Mouse (Mus musculus) adipocyte (in vitro differentiated cells): ENCODE measurements around the gene Rbm43.
"Not testable (repeated sequence)": the region's sequence is repeated elsewhere in the genome, so short reads cannot be mapped to it uniquely, and the experiment has no call there.

Source experiments
- DNase-seq: peaks from one replicate; pipeline ENCODE4 v3.0.0-alpha.2; 2016; ENCODE audit warnings: low spot score

Gene Rbm43

GRCm38 (mm10) chr2:51912740-51913139 is 22.2 kb downstream of the Rbm43 start:
- no peak for DNase-seq

- no peak for DNase-seq
Observed at GRCm38 (mm10) chr2:51911864-51912263, 23.1 kb downstream of the Rbm43 start.

- no peak for DNase-seq
Observed at GRCm38 (mm10) chr2:51907538-51908110, 27.3 kb downstream of the Rbm43 start.

GRCm38 (mm10) chr2:51905637-51906036 is 29.3 kb downstream of the Rbm43 start:
- no peak for DNase-seq

GRCm38 (mm10) chr2:51892411-51892901 is 42.5 kb downstream of the Rbm43 start:
- DNase-seq: no peak

- DNase-seq: no peak
Observed at GRCm38 (mm10) chr2:51890961-51891360, 44.0 kb downstream of the Rbm43 start.

GRCm38 (mm10) chr2:51890139-51890538 is 44.8 kb downstream of the Rbm43 start:
- not testable (repeated sequence) for DNase-seq

- DNase-seq: no peak
Observed at GRCm38 (mm10) chr2:51880143-51880542, 54.8 kb downstream of the Rbm43 start.
